Mouse (Mus musculus) cerebellum, adult 11 months (tissue): ENCODE results near the gene Tspan14.

Experiments
- DNase-seq: peaks from one replicate; pipeline ENCODE4 v3.0.0; 2022

Gene Tspan14

DNA sequence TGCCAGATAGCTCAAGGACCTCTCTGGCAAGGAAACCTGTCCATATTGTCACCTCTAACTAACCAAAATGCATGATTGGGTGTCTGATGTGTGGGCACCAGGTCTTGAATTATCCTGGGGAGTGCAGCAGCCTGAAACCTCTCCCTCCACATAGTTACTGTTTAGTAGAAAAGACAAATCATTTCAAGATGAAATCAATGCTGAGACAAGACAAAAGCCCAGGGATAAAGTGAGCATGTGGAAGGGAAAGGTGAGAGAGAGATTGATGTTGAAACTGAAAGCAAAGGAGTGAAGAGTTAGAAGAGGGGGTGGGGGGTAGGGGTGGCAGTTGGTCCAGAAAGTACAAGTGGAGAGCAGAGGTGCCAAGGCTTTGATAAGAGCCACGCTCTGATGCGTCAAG, 1.4 kb upstream of the Tspan14 start:
- no peak for DNase-seq

DNA sequence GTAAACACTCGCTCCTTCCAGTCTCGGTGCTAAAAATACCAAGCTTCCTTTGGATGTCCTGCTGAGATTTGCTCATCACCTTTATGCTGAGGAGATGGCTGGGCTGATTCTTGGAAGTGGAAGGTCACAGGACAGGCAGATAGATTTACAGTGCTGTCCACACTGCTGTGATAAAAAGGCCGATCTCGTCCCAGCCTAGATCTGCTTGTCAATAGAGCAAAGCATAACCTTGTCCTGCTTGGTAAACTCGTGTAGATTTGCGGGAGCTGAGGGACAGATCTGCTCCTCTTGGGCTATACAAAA, 942 bp upstream of the Tspan14 start:
- no peak for DNase-seq

DNA sequence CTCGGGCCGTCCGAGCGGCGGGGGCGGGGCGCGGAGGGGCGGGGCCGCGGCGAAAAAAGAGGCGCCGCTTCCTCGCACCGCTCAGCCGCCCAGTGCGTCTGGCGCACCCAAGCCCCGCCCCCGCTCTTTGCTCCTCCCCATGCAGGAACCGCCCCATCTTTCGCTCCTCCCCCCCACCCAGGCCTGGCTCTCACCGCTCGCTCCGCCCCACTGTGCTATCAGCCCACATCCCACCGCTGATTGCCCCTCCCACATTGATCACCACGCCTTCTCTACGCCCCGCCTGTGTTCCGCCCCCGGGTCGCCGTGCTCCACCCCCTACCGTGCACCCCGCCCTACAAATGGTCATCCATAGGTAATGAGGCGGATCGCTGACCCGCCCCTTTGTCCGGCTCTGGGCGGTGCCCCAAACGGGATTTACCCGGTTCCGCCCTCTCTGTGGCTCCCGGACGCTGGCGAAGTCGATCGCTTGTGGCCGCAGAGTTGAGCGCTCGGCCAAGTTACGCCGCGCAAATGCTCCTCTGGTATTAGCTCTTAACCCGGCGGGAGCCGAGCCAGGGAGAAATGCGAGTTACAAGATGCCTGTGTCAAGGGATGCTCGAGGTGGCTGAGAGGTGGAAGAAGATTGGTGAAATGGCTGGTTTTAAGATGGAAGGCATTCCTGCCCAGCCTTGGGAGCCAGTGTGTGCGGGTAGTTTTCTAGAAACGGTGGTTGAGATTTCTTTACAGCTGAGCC, 423 bp upstream of the Tspan14 start:
- peak; percentile 96 for DNase-seq

DNA sequence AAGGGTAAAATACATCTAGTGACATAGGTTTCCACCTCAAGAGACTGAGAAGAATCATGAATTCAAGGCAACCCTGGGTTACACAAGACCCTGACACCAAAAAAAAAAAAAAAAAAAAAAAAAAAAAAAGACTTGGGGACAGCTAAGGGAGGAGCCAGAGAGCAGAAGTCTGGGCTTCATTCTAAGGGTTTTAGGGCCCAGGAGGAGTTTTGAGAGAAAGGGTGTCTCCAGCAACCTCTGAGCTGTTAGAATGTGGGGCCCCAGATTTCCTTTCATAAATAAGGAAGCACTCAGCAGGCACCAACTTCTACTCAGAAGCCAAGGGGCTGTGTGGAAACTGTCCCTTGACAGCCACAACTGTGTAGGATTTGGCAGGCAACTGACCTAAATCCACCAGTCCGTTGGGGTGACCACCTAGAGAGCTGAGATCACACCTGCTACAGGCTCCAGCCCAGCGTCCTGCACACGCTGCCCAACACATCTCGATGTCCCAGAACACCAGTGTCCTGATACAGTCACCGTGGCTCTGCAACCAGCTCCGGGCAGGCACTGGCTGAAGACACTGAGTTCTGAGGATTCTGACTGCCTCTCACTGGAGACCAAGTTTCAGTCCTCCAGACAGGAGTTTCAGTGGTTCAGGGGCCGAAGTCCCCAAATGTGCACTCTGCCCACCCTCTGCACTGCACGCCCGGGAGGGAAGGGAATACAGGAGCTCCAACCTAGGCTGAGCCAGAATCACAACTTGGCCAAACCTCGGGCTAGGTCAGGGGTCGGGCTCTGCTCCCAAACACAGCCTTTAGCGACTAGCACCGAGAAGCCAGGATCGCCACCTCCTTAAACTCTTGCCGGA, 875 bp downstream of the Tspan14 start:
- DNase-seq = no peak

DNA sequence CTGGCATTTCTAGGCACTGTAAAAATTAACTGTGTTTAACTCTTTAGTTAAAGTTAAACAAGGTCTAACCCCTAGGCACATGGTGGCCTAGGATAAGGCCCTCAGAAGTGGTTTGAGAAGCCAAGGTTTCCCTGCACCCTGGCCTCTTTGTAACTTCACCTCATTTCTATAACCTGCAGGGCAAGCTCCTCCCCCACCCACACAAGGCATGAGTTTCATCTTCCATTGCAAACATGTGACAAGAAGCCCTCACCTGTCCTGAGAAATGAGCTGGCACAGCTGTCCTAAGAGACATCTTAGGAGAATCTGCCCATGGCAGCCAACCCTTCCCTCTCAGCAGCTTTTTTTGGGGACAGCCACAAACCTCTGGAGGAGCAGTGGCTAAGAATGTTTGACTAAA, 1.7 kb downstream of the Tspan14 start:
- no peak for DNase-seq

DNA sequence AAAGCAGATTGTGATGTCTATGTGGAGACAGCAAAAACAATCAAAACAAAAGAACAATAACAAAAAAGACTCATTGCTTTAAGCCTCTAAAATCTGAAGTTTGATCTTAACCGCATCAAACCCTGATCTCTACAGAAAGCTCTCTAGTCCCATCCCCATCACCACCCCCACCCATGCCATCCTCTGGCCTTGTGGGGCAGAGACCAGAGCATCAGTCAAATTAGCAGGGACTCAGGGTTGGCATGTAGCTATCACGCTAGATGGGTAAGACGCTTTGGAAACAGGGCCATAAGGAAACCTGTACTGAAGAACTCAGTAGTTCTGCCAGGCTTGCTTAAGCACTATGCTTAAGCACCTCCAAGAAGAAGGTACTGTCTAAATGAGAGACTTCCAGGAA, 2.4 kb downstream of the Tspan14 start:
- DNase-seq = no peak

DNA sequence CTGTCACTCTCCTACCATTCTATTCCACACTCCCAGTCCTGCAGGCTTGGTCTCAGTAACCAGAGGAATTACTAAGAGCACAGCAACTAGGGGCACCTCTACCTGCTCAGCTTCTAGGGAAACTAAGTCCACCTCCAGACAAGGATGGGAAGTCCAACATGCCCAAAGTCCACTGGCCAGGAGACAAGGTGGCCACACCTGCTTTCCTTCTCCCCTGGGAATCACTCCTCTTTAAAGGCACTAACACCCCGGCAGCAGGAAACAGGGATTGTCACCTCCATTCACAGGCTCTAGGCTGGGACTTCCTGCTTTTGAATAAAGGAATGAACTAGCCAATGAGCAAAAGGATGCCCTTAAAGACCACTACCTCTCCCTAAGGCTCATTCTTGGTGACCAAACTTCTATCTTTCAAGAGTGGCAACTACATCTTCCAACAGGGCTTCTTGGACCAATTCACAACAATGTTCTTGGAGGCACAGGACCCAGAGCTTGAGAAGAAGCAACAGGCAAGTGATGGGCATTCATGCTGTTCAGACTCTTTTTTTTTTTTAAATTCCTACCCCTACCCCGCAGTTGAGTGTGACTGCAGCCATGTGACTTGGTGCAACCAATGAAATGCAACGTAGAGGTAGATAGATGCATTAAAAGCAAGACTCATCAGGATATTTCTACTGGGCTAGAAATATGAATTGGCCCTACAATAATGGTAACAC, 3.0 kb downstream of the Tspan14 start:
- no peak for DNase-seq

DNA sequence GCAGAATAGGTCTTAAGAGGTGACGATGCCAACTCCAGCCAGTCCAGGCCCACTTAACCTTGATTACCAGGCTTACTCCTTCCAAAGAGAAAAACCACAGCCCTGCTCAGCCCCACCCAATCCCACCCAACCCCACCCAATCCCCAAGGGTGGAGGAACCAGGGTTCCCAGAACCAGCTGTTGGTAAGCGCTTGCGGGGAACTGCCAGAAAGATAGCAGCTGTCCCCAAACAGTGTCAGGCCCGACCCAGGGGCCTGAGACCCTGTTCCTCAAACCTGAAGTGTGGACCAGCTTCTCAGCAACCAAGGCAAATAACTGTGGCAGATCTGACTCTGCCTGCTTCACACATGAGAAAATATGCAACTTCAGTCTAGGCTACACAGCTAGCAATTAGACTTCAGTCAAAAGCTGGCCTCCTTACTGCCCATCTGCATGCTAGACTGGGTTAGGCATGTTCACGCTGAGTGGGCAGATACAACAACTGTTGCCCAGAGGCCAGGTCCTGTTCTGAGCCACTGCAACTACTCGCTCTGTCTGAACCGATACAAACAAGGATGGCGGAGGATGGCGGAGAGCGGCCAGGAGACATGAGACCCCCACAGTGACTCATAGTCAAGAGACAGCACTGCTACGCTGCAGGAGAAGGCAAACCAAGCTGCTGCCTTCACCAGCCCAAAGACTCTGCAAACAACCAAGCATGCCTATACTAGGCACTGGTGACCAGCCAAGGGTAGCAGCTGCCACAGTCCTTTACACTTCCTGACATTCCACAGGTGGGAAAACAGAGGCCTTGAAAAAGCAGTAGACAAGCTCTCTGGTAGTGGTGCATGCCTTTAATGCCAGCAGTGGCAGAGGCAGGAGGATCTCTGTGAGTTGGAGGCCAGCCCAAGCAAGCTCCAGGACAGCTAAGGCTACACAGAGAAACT, 4.0 kb downstream of the Tspan14 start:
- no peak for DNase-seq

DNA sequence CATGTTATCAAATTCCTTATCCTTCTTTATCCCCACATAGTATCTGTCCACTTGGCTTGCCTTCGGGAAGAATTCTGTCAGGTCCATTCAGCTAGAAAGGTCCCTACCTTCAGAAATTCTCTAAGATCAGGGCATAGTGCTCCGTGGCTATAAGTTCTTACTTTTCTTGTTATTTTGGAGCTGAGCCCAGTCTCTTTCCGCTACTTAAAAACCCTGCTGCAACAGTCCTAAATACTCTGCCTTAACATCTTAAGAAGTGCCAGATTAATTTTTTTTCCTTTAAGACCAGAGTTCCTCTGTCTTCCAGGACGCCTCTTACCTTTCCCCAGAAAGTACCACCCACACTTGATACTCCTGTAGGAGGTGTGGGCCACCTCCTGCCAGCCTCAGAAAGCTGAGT, 6.4 kb downstream of the Tspan14 start:
- no peak for DNase-seq

DNA sequence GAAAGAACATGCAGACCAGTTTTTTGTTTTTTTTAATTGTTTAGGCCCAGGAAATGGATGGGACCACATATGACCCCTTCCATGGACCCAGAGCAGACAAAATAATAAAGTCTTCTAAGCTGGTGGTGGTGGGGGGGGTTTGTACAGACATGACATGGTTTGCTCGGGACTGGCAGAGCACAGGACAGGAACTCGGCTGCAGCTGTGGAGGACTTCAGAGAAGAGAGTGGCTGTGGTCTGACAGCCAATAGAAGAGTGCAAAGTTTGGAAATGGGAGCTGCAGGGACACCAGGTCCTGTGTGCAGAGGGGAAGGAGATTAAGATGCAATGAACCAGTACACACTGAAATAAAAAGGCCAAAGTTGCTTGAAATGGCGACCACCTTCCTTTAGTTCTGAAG, 7.0 kb downstream of the Tspan14 start:
- DNase-seq = no peak

DNA sequence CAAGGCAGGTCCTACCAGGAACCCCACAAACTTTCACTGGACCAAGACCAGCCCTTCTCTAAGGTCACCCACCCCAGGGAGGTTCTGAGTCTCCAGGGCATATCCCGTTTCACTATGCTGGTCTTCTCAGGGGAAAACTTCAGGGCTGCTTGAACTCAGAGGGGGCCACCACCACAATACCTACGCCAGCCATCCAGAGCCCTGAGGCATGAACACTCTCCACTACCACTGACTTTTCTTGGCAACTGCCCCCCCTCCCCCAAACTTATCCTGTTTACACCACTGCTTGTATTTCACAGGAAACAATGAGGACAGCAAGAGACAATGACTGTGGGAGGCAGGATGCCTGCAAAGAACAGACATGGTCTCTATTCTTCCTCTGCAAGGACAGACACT, 7.6 kb downstream of the Tspan14 start:
- no peak for DNase-seq

DNA sequence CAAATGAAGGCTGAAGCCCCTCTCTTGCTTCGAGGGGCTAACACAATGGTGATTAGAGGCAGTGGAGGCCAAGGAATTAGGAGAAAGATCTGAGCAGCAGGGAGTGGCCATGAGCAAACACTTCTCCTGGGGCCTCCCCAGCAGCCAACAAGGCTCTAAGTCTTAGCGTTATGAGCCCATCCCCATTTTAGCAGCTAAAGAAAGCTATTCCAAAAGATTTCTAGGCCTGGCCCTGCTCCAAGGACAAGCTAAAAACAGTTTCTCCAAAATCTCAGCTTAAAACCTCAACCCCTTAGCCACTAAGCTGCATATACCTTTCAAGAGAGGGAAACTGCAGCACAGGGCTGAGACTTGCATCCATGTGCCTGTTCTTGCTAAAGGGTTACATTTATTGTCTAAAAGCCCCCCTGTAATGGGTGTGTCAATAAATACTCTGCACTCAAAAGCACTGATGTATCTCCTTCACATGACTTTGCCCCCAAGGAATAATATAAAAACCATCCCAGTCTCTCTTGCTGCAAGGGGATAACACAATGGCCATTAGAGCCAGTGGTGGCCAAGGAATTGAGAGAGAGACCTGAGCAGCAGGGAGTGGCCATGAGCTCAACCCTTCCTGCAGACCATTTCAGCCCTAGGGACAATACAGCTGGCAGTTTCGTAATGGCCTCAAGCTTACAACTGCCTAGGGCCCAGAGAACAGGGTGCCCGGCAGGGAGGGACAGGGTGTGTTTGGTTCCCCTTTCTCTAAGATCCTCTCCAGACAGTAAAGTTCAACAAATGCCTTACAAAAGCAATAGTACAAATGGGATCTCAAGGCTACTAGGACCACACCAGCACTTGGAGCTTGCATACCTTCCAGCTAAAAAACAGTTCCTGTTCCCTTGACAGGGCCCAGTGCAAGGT, 8.3 kb downstream of the Tspan14 start:
- no peak for DNase-seq

DNA sequence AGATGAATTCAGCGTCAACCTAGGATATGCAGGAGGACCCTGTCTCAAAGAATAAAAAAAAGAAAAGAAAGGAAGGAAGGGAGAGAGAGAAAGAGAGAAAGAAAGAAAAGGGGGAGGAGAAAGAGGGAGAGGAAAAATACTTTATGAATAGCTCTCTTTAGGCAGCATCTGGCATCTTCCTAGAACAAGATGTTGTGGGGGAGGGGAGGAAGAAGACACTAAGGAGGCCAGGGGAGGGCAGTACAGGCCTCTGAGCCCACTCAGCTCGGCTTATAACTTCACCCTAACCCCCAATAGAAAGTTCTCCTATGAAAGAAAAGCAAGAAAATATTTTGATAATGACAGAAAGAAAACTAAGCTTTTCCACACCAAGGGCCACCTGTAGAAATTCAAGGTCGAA, 9.0 kb downstream of the Tspan14 start:
- DNase-seq = no peak

DNA sequence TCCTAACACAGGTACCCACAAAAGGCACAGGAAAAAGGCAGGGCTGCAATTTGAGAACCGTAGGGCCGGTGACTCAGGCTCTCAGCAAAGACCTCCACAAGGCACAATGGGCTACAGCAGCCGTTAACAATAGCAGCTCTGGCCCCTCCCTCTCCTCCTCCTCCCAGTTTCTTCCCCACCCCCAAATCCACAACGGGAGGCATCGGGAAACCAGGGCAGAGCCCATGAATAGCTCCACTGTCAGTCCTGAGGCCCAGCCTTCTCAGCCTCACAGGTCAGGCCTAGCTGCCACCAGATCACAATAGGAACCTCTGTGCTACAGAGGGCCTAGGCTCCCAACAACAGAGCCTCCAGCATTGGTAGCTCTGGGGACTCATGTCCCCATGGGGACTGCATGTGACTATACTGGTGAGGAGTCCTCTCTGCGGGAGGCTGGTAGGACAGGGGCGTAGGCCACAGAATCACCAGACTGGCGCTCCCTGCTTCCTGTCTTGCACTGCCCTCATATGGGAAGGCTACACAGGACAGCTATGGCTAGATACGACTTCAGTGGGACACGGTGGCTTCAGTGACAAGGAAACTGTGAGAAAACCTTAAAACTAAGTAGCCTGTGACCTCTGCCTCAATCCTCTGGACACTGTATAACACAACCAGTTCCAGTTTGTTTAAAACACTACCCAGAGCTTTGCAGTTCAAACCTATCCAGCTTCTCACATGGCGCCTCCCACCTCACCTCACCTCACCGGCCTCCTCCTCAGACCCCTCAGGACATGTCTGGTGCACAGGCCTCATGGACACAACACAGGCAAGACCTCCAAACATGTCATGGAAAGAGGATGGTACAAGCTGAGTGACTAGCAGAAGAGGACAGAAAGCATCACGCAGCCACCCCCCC, 10.1 kb downstream of the Tspan14 start:
- peak; percentile 24 for DNase-seq

DNA sequence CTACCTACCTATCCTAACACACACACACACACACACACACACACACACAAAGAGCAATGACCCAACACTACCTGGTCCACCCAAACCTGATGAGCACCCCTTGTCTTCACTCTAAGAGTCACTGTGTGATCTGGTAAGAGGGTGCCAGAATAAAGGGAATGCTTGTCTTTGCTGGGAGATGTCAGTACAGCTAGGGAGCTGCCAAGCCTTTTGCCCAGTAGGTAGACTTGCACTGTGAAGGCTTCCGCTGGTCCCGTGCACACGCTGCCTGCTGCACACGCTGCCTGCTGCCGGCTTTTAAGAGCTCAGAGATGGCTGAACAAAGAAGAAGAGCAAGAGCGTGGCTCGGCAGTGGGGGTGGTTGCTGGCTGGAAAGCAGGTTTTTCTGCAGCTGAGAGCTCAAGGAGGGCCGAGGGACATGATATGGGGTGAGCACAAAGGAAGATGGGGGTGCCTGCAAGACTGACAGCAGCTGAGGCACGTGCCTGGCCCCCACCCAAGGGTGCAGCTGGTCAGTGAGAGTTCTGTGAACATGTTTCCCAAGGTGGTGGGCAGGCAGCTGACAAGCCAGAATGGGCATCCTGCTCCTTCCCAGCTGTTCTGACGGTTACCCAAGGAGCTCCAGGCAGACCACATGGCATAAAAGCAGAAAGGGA, 10.9 kb downstream of the Tspan14 start:
- DNase-seq = no peak

DNA sequence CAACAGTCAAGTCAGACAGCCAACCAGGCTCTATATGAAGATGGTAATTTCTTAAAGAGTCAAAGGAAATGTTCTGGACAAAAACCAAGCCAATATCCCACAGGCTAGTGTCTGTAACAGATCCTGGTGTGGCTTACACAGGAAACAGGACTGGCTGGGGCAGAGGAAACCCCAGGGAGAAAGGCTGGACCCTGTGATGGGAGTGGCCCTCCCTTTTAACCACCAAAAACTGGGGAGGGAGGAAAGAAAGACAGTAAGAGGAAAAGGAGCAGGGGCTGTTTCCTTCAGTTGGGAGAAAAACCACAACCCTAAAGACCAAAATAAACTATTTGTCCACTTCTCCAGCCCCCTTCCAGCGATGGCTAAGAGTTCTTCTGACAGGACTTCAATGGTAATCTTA, 11.5 kb downstream of the Tspan14 start:
- no peak for DNase-seq

DNA sequence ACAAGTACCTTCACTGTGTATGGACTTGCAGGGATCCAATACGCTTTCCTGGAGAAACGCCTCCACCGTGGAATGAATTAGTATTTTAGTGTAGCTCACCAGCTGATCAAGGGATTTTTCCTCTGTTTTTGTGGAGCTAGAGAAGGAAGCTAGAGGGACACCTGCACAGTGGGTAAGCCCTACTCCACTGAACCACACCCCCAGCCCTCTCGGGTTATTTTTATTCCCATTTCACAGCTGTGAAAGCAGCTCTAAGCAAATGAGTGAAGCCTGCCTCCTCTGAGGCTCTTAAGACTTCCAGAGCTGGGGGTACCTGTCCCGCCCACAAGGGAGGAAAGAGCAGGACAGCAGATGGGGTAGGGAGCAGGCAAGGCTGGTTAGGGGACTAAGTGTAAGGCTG, 13.2 kb downstream of the Tspan14 start:
- DNase-seq = no peak

DNA sequence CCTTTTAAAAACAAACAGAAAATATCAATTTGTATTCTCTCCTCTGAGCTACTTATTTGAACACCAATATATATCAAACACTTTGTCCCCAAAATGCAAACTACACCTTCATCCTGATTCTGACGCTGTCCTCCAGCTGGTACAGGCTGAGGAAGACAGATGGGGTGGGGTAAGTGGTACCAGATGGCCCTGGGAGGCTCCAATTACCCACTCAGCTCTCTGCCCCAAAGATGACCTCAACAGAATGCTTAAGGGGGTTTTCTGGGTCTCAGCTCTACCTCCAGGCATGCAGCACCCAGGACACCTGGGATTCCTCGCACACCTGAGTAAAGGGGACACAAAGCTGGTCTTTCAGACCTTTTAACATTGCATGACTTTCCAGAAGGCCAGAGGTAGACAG, 13.9 kb downstream of the Tspan14 start:
- no peak for DNase-seq

DNA sequence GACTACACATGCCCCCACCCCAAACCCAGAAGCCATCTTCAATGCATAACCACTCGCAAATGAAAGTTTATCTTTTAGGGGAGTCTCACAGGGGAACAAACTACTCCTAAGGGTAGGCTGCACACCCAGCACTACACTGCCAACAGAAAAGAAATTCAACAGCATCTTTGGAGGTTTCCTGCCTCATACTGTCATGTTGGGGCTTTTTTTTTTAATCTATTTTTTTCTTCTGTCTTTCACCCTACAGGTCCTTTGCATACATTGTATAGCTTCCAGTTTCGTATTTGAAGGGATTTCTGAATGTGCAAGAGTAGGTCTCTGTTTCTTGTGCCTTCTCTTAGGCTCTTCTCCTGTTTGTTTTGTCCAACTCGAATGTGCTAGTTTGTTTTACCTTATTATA, 14.3 kb downstream of the Tspan14 start:
- DNase-seq = no peak
